Mouse (Mus musculus): Measurements from ENCODE around the gene Ang. TPM values are rescaled to one million over a fixed set of nuclear protein-coding genes. Genes with fewer than 3 reads are reported as not detected.

The Ang gene
- total and polyA plus RNA-seq, 3 experiments, result not detected

- TF ChIP-seq TCF12 (IDR thresholded peaks at IDR 0.05; ENCODE audit: low read depth, low read length) (no peak), NRF1 (IDR thresholded peaks at IDR 0.05; ENCODE audit: insufficient read depth, low read depth, low read length, poor library complexity, severe bottlenecking) (no peak), MXI1 (IDR thresholded peaks at IDR 0.05; ENCODE audit: low read depth, low read length) (no peak), BHLHE40 (IDR thresholded peaks at IDR 0.05; ENCODE audit: borderline replicate concordance, low read depth, low read length) (no peak), USF2 (IDR thresholded peaks at IDR 0.05; ENCODE audit: borderline replicate concordance in 1 of 2, insufficient read depth in 1 of 2, low read depth in 1 of 2, low read length in 2 of 2) (no peak), EP300 (IDR thresholded peaks at IDR 0.05; ENCODE audit: low read depth in 1 of 2, low read length in 2 of 2) (no peak)
Observed at GRCm38 (mm10) chr14:51103217-51103616, 12.3 kb downstream of the Ang start (continued).

- H3K4me1 ChIP-seq (ENCODE audit: control insufficient read depth in 1 of 2, insufficient read depth in 2 of 2, low read length in 2 of 2), result no peaks in the 10 kb centered on the region
- H3K9ac ChIP-seq (ENCODE audit: control insufficient read depth, low read depth, low read length, poor library complexity, severe bottlenecking), result no peak overlapping the region
- no peak for DNase-seq (ENCODE audit: low read depth, low spot score)
- H3K36me3 ChIP-seq (ENCODE audit: control insufficient read depth in 1 of 2, insufficient read depth in 2 of 2, low read length in 2 of 2), result no peaks in the 10 kb centered on the region
- H3K79me2 ChIP-seq (ENCODE audit: control insufficient read depth, insufficient read depth, low read length, poor library complexity), result no peaks in the 10 kb centered on the region
- no peak overlapping the region for H3K4me3 ChIP-seq (ENCODE audit: control insufficient read depth in 1 of 2, insufficient read depth in 1 of 2, low read depth in 2 of 2, low read length in 2 of 2)
- H3K27me3 ChIP-seq (ENCODE audit: control insufficient read depth in 1 of 2, insufficient read depth in 2 of 2, low read length in 2 of 2), result no peaks in the 10 kb centered on the region; a peak in 1 of 4 replicates
- no peak overlapping the region for H3K27ac ChIP-seq (ENCODE audit: control insufficient read depth, low read depth, low read length)
- no peaks in the 10 kb centered on the region for H3K9me3 ChIP-seq (replicated peaks; ENCODE audit: insufficient read depth, low read length)
- TF ChIP-seq CHD2 (IDR thresholded peaks at IDR 0.05; ENCODE audit: low read length) (no peak), JUND (IDR thresholded peaks at IDR 0.05; ENCODE audit: low read depth, low read length) (no peak)
Observed at GRCm38 (mm10) chr14:51104366-51104765, 13.4 kb downstream of the Ang start.

DNA sequence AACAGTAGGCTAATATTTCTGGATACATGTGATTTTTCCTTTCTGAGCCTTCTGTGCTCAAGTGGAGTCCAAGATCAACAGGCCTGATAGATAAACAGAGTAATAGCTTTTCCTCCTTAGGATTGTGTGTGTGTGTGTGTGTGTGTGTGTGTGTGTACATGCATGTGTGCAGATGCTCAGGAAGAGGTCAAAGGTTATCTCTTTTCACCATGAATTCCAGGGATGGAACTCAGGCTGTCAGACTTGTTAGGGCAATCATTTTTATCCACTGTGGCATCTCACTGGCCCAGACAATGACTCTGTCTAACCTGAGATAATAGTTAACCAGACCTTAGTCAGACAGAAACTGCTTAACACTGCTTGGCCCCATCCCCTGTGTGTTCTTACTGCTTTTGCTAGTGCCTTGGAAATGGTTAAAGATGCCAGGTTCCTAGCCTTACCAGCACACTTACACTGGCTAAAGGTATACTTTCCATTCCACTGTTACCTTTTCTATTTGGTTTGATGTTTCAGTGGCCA lies 15.6 kb downstream of the Ang start:
- H3K27ac ChIP-seq (ENCODE audit: control insufficient read depth, low read depth, low read length), result no peak overlapping the region
- no peaks in the 10 kb centered on the region for H3K36me3 ChIP-seq (ENCODE audit: control insufficient read depth in 1 of 2, insufficient read depth in 2 of 2, low read length in 2 of 2)
- no peaks in the 10 kb centered on the region for H3K79me2 ChIP-seq (ENCODE audit: control insufficient read depth, insufficient read depth, low read length, poor library complexity)
- H3K4me3 ChIP-seq (ENCODE audit: control insufficient read depth in 1 of 2, insufficient read depth in 1 of 2, low read depth in 2 of 2, low read length in 2 of 2), result no peak overlapping the region
- no peaks in the 10 kb centered on the region for H3K9me3 ChIP-seq (replicated peaks; ENCODE audit: insufficient read depth, low read length)
- peaks cover 0 to 3% of the 10 kb centered on the region in 2 experiments; a peak in 1 of 4 replicates for H3K27me3 ChIP-seq (ENCODE audit: control insufficient read depth in 1 of 2, insufficient read depth in 2 of 2, low read length in 2 of 2)
- H3K4me1 ChIP-seq (ENCODE audit: control insufficient read depth in 1 of 2, insufficient read depth in 2 of 2, low read length in 2 of 2), result no peaks in the 10 kb centered on the region
- TF ChIP-seq E2F4 (IDR thresholded peaks at IDR 0.05; ENCODE audit: borderline replicate concordance, low read depth, low read length) (no peak), CHD1 (IDR thresholded peaks at IDR 0.05; ENCODE audit: low read depth, low read length) (no peak), POLR2A (IDR thresholded peaks at IDR 0.05; ENCODE audit: control insufficient read depth in 1 of 2, insufficient read depth in 1 of 2, low read depth in 1 of 2, low read length in 2 of 2, poor library complexity in 1 of 2) (no peak), BHLHE40 (IDR thresholded peaks at IDR 0.05; ENCODE audit: borderline replicate concordance, low read depth, low read length) (no peak), ELF1 (IDR thresholded peaks at IDR 0.05; ENCODE audit: low read depth, low read length) (no peak), HCFC1 (IDR thresholded peaks at IDR 0.05; ENCODE audit: low read depth, low read length) (no peak), POLR2AphosphoS2 (IDR thresholded peaks at IDR 0.05; ENCODE audit: low read length) (no peak), NELFE (IDR thresholded peaks at IDR 0.05; ENCODE audit: low read depth, low read length) (no peak), CTCF (IDR thresholded peaks at IDR 0.05 in 2 of 3, conservative IDR thresholded peaks at IDR 0.05 in 1 of 3; ENCODE audit: control insufficient read depth in 1 of 3, insufficient read depth in 1 of 3, low read depth in 2 of 3, low read length in 3 of 3, poor library complexity in 1 of 3, severe bottlenecking in 1 of 3) (no peak), GABPA (IDR thresholded peaks at IDR 0.05; ENCODE audit: low read depth, low read length) (no peak), SIN3A (IDR thresholded peaks at IDR 0.05; ENCODE audit: low read length) (no peak), JUND (IDR thresholded peaks at IDR 0.05; ENCODE audit: low read depth, low read length) (no peak), MAZ (IDR thresholded peaks at IDR 0.05; ENCODE audit: low read depth, low read length) (no peak), MEF2A (IDR thresholded peaks at IDR 0.05; ENCODE audit: extremely low read depth, insufficient replicate concordance, low read depth, low read length, poor library complexity, severe bottlenecking) (no peak), ZMIZ1 (IDR thresholded peaks at IDR 0.05; ENCODE audit: low read depth, low read length) (no peak), TAL1 (IDR thresholded peaks at IDR 0.05; ENCODE audit: low read length) (no peak)
- no peak for DNase-seq (ENCODE audit: low read depth, low spot score)
- H3K9ac ChIP-seq (ENCODE audit: control insufficient read depth, low read depth, low read length, poor library complexity, severe bottlenecking), result no peak overlapping the region
